Mouse (Mus musculus): ENCODE results near the gene Srsx. TPM values are rescaled to one million over a fixed set of nuclear protein-coding genes. Genes with fewer than 3 reads are reported as not detected.
"Not testable (repeated sequence)": the region's sequence is repeated elsewhere in the genome, so short reads cannot be mapped to it uniquely, and the experiment has no call there.

Gene Srsx
- total RNA-seq (2014; rRNA removed), result not detected in 2 replicates
- polyA plus RNA-seq (2015; fragmentation: Nextera tagmentation; extraction: Ambion mirVana), result not detected in 2 replicates

DNA sequence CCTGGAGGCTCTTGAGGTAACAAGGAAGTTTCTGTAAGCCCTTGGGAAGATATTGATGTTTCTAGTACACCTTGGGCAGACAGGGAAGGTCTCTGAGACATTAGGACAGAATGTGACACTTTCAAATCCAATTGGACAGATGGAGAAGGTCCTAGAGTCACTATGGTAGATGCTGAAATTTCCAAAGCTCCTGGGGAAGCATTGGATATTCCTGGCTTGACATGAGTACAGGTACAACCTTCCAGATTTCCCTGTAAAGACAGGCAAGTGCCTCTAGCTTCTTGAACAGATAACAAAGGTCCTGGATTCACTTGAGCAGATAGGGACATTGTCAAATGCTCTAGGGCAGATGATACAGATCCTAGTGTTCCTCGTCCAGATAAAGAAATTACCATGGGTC lies at the start of gene Srsx:
Gene Srsx (minus strand): TSS at position 101 of the 400 bp plus-strand sequence.
- not testable (repeated sequence) for H3K27me3 ChIP-seq (ENCODE audit: insufficient read depth, low read length); H3K9me3 ChIP-seq (ENCODE audit: low read length); H3K27ac ChIP-seq (ENCODE audit: low read depth, low read length); H3K4me2 ChIP-seq (ENCODE audit: low read depth, low read length, poor library complexity, severe bottlenecking); DNase-seq (ENCODE audit: low spot score); H3K9ac ChIP-seq (replicated peaks; ENCODE audit: low read length, poor library complexity, severe bottlenecking); H3K36me3 ChIP-seq (ENCODE audit: insufficient read depth, low read length); H3K4me1 ChIP-seq (ENCODE audit: insufficient read depth, low read length); ATAC-seq (ENCODE audit: low FRiP score); H3K4me3 ChIP-seq (ENCODE audit: low read depth, low read length)
- whole genome bisulfite sequencing, result no CpG with 5 or more reads among the region's 1 CpGs

DNA sequence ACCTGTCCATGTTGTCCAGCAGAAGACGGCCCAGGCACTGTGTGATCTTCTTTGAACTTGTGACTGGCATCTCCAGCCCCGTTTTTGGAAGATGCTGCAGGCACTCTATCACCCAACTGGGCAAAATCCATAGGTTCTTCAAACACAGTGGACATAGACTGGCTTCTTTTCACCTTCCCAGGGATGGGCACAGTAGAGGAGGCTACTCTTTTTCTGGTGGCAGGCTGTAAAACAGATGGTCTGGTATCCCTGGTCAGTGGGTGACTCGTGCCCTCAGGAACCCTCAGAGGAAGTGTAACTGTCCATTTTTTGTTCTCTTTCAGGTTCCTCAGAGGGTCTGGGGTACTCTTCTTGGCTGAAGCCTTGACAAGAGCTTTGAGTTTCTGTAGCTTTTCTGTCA lies 24.5 kb upstream of the Srsx start, which contains the start of gene Gm17577:
Gene Gm17577 (minus strand): TSS at position 101 of the 400 bp plus-strand sequence.
- H3K9me3 ChIP-seq (ENCODE audit: low read length); H3K4me2 ChIP-seq (ENCODE audit: low read depth, low read length, poor library complexity, severe bottlenecking); H3K4me1 ChIP-seq (ENCODE audit: insufficient read depth, low read length); H3K27ac ChIP-seq (ENCODE audit: low read depth, low read length); H3K4me3 ChIP-seq (ENCODE audit: low read depth, low read length); DNase-seq (ENCODE audit: low spot score); ATAC-seq (ENCODE audit: low FRiP score); H3K36me3 ChIP-seq (ENCODE audit: insufficient read depth, low read length); H3K9ac ChIP-seq (replicated peaks; ENCODE audit: low read length, poor library complexity, severe bottlenecking); H3K27me3 ChIP-seq (ENCODE audit: insufficient read depth, low read length): not testable (repeated sequence)
- WGBS, result no CpG with 5 or more reads among the region's 3 CpGs

Other genes starting within 250 kb of the Srsx start
- not detected in 2 replicates for gene Gm17521, start 192.8 kb downstream of the Srsx start, total RNA-seq (2014; rRNA removed)
- gene Gm17521, start 192.8 kb downstream of the Srsx start, polyA plus RNA-seq (2015; fragmentation: Nextera tagmentation; extraction: Ambion mirVana), result not detected in 2 replicates
- gene Cldn34c1, start 119.0 kb downstream of the Srsx start, total RNA-seq (2014; rRNA removed), result 31.8 and 33.4 TPM in 2 replicates
- gene Cldn34c1, start 119.0 kb downstream of the Srsx start, polyA plus RNA-seq (2015; fragmentation: Nextera tagmentation; extraction: Ambion mirVana), result 21.6 and 22.0 TPM in 2 replicates
- not detected in 2 replicates for gene Gm17577, start 24.4 kb upstream of the Srsx start, total RNA-seq (2014; rRNA removed)
- gene Gm17577, start 24.4 kb upstream of the Srsx start, polyA plus RNA-seq (2015; fragmentation: Nextera tagmentation; extraction: Ambion mirVana), result not detected in 2 replicates